Mouse (Mus musculus) left cerebral cortex, adult 8-10 months (tissue): ENCODE data around the gene Ubald2. TPM values are rescaled to one million over a fixed set of nuclear protein-coding genes. Genes with fewer than 3 reads are reported as not detected.
"Not testable (repeated sequence)": the region's sequence is repeated elsewhere in the genome, so short reads cannot be mapped to it uniquely, and the experiment has no call there.

Experiments
- DNase-seq, 2 experiments: peaks; one replicate each; pipeline ENCODE4 v3.0.0; 2022; ENCODE audit warnings: low spot score in 2 of 2
- total RNA-seq, 4 experiments: library from RNA; stranded (reverse); gene quantifications; 2 replicates each; pipeline ENCODE4 v1.2.4; 2022

Gene Ubald2
- total RNA-seq, 4 experiments from 2014 or later, result 22.7 to 25.8 (median 25.1) TPM

DNA sequence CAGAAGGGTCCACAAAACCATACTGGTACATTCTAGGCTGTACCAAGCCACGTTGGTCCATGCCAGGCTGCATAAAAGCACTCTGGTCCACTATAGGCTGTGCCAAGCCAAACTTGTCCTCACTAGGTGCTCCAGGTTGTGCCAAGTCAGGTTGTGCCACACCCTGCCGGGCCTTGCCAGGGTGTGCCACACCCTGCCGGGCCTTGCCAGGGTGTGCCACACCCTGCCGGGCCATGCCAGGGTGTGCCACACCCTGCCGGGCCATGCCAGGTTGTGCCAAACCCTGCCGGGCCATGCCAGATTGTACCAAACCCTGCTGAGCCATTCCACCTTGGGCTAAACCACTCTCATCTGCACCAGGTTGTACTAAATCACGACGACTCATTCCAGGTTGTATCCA, 22.3 kb downstream of the Ubald2 start:
- no peak for DNase-seq

DNA sequence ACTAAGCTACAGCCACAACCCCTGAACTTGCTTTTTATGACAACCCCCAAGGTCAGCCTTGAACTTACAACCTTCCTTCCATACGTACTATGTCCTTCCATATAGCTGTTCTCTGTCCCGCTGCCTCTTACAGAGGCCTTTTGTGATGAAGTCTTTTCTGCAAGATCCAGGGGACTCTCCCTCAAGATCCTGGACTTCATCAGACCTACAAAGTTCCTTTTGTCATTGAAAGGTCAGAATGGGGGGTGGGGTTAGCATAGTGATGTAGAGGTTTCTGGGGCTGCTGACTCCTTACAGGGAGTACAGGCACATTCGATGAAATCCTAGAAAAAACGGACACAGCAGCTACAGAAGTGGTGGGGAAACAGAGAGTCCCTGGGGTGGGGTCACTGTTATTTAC, 25.9 kb downstream of the Ubald2 start:
- no peak for DNase-seq

DNA sequence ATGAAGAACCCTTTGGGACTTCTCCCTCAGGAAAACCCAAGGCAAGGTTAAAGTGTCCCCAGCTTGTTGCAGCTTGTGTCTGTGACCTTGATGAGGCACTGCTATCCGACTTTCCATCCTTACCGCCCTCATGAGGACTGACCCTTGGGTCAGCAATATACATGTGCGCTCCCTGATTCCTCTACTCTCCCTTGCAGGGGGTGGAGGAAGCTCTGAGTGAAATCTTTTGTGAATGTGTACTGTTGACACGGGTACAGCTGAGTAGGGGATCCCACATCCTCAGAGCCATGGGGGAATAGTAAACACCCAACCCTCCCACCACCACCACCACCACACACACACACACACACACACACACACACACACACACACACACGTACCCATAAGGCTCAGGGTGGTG, 29.4 kb downstream of the Ubald2 start:
- DNase-seq, result no peak

DNA sequence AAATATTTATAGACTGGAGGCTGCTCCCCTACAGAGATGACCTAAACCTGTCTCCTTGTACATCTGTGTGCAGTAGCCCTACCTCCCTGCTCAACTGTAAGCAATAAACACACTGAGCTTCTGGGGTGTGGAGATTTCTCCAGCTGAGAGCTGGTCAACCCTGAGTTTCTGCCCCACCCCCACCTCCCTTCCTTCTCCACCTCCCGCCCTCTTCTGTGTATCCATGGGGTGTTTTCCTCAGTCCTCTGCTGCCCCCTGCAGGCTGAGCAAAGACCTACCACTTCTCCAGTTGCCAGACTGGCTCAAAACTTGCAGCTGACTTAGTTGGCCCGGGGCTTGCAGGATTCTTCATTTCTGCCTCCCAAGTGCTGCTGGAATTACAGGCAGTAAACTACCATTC, 29.9 kb downstream of the Ubald2 start:
- peak; percentile 51 to 59 for DNase-seq

DNA sequence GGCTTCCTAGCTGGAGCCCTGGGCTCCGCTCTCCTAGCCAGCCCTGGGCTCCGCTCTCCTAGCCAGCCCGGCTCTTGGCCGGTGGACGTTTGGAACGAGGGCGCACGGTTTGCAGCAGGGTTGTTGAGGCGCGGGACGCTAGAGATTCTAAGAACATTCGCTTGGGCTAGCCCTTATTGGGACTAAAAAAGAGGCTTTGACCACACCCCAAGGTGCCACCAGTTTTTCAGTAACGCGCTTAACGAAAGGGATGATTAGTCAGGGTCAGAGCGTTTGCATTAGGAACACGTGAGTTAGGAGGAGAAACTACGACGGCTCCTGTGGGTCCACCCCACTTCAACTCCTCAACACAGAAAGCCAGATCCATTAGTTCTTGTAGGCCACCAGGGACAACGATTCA, 32.2 kb downstream of the Ubald2 start, which contains the start of gene Qrich2:
Gene Qrich2, minus strand, starts transcription at position 101 of the 400 bp plus-strand sequence.
- DNase-seq, result no peak

GRCm38 (mm10) chr11:116468338-116468737, 34.4 kb downstream of the Ubald2 start:
- not testable (repeated sequence) for DNase-seq

DNA sequence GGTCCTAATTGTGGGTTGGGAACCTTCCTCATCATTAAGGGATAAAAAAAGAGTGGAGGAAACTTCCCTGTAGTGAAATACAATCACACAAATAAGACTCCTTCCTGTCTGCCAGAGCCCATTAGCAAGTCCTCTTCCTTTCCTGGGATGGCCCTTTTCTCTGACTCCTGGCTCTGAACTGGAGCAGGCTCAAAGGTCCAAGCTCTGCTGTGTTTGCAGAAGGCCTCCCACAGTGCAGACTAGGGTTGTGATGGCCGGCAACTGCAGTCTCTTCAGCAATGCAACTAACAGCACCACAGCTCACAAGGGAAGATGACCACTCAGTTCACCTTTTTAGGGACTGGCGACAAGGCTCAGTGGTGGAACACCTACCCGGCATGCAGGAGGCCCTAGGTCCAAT, 36.4 kb downstream of the Ubald2 start:
- DNase-seq, result no peak

DNA sequence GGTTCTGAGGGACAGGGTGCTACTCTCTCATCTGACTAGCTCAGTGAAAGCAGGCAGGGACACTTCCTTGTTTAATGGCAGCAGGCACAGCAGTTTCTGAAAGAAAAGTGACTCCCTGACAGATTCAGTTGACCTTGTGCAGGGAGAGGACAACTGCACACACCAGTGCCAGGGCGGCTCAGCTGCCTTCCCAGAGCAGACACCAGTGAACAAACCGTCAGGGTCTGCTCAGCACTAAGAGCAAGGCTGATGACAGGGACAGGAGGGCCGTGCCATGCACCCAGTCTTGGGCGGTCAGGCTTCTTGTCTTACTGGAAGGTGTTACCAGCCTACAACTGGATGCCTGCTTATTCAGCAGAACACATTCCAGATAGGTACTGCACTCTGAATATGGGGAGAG, 37.0 kb downstream of the Ubald2 start:
- no peak for DNase-seq

GRCm38 (mm10) chr11:116472275-116472674, 38.4 kb downstream of the Ubald2 start:
- DNase-seq, result no peak

DNA sequence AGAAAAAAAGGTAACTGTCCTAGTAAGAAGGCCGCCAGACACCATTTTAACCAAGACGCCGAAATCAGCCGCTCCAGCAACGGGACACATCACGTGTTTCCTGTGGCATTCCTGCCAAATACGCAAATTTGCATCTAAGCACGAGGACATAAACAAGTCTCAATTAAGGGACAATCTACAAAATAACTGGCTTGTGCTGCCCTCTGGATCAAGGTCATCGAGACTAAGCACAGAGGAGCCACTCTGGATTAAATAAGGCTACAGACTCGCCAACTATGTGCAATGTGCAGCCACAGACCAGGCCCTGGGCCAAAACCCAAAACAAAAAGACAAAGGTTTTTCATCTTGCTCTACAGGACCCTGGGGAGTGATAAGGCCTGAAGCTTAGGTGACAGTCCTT, 42.1 kb downstream of the Ubald2 start:
- DNase-seq, result no peak

- no peak for DNase-seq
Observed at GRCm38 (mm10) chr11:116476696-116477095, 42.8 kb downstream of the Ubald2 start.

GRCm38 (mm10) chr11:116477160-116477759, 43.4 kb downstream of the Ubald2 start:
- no peak for DNase-seq

DNA sequence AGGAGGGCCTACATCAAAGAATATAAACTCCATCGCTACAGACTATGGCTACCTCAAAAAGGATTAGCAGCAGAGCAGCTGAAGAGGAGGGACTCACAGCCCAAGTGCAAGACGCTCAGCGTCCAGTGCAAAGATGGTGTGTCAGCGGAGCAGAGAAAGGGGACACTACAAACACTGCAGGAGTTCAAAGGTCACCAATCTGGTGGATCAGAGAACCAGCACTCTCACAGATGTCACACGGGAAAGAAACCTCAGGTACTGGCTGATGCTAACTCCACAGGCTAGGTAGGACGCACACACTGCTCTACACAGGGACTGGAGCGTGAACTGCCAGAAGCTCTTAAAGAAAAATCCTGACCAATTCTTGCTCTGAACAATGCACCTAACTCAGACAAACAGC, 45.1 kb downstream of the Ubald2 start:
- no peak for DNase-seq

GRCm38 (mm10) chr11:116479832-116480231, 45.9 kb downstream of the Ubald2 start:
- DNase-seq, result no peak

DNA sequence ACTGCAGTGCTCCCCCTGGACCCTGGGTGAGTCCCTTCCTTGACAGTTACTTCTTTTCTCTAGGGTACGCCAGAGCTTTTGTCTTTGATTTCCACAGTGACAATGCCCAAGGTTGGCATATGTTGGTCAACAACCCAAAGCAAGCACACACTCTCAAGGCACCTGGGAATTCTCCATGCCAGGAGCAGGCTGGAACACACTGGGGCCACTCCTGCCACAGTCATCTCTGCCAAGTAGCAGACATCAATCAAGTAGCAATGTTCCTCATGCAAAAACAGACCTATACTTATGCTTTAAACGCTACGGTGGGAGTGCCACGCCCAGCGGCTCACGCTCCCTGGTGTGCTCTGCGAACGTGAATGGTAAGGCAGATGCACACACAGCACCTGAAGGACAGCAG, 47.1 kb downstream of the Ubald2 start:
- no peak for DNase-seq

- no peak for DNase-seq
Observed at GRCm38 (mm10) chr11:116481776-116482175, 47.9 kb downstream of the Ubald2 start.

DNA sequence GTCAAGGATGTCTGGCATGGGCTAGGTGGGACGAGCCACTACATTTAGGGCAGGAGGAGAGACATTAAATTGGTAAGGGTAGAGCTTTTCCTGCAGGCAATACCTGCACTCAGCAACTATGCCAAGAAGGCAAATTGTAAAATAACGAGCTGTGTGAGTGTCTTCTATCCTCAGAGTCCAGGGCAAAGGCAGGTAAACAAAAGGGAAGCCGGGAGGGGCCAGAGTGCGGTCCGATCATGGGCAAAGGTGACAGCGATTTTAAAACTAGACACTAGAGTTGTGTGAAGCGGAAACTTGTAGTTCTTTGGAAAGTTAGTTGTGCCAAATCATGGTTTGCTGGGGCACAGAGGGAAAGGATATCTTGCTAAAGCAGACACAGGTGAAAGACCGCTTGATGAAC, 50.4 kb downstream of the Ubald2 start:
- DNase-seq, result no peak

DNA sequence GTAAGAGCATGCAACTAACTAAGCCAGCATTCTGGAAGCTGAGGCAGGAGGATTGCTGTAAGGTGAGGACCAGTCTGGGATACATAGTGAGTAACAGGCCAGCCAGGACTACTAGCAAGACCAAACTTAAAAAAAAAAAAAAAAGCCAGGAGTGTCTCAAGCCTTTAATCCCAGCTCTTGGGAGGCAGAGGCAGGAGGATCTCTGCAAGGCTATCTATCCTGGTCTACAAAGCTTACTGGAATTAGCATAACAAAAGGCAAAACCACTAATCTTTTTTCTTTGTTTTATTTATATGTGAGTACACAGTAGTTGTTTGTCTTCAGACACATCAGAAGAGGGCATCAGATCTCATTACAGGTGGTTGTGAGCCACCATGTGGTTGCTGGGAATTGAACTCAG, 54.3 kb downstream of the Ubald2 start:
- DNase-seq, result no peak

Other genes starting within 250 kb of the Ubald2 start
- 10 to 100 TPM; 34.4 to 47.6 (median 39.6) TPM for gene Ten1, start 235.2 kb upstream of the Ubald2 start, total RNA-seq
- 100 to 1,000 TPM; 122 to 132 (median 126) TPM for gene Acox1, start 235.0 kb upstream of the Ubald2 start, total RNA-seq
- 1 to 10 TPM; 2.1 to 2.8 (median 2.5) TPM for gene Evpl, start 196.0 kb upstream of the Ubald2 start, total RNA-seq
- 10 to 100 TPM; 66.5 to 72.8 (median 70.5) TPM for gene Srp68, start 159.9 kb upstream of the Ubald2 start, total RNA-seq
- not detected for gene Galr2, start 153.2 kb upstream of the Ubald2 start, total RNA-seq
- gene Exoc7, start 126.9 kb upstream of the Ubald2 start, total RNA-seq, result 100 to 1,000 TPM in 3 of 4 experiments, 10 to 100 TPM in 1; 99.6 to 115 (median 106) TPM
- gene Foxj1, start 98.7 kb upstream of the Ubald2 start, total RNA-seq, result 1 to 10 TPM; 4.4 to 8.6 (median 4.7) TPM
- gene Rnf157, start 21.1 kb upstream of the Ubald2 start, total RNA-seq, result 100 to 1,000 TPM; 242 to 283 (median 258) TPM
- not detected for gene Qrich2, start 32.1 kb downstream of the Ubald2 start, total RNA-seq
- gene Prpsap1, start 60.1 kb downstream of the Ubald2 start, total RNA-seq, result 10 to 100 TPM; 67.8 to 78.4 (median 74.9) TPM
- gene Sphk1, start 96.8 kb downstream of the Ubald2 start, total RNA-seq, result 1 to 10 TPM; 5.6 to 7.2 (median 6.3) TPM
- gene Ube2o, start 147.4 kb downstream of the Ubald2 start, total RNA-seq, result 100 to 1,000 TPM; 115 to 119 (median 117) TPM
- gene Aanat, start 152.3 kb downstream of the Ubald2 start, total RNA-seq, result 1 to 10 TPM in 1 of 4 experiments, under 1 TPM in 3; 0.57 to 3.2 (median 0.84) TPM
- 1 to 10 TPM; 1.1 to 1.6 (median 1.3) TPM for gene Rhbdf2, start 192.9 kb downstream of the Ubald2 start, total RNA-seq
- gene Prcd, start 219.4 kb downstream of the Ubald2 start, total RNA-seq, result 1 to 10 TPM; 5.0 to 7.0 (median 5.5) TPM
- gene Cygb, start 220.2 kb downstream of the Ubald2 start, total RNA-seq, result 10 to 100 TPM; 55.8 to 62.7 (median 58.2) TPM